Mouse (Mus musculus) stomach, embryonic 16.5 days (tissue): ENCODE results near the gene Dner. TPM values are rescaled to one million over a fixed set of nuclear protein-coding genes. Genes with fewer than 3 reads are reported as not detected.

Source experiments
- ATAC-seq: fragments of 200-750 bp; cut with Nextera tagmentation; 2 replicates; pipeline ENCODE4 v1.8.0; 2017; ENCODE audit warnings: moderate number of reproducible peaks, moderate TSS enrichment; ENCODE audit not compliant: insufficient read depth, low FRiP score
- H3K27ac ChIP-seq: fragments of 300-500 bp; sonication (generic); 2 replicates; pipeline ENCODE4 v1.5.1; 2014; ENCODE audit warnings: low read length
- H3K27me3 ChIP-seq: fragments of 300-500 bp; sonication (generic); 2 replicates; pipeline ENCODE4 v1.6.1; 2014; ENCODE audit warnings: low read length, control low read depth, mixed read lengths; ENCODE audit not compliant: control insufficient read depth, insufficient read depth
- H3K36me3 ChIP-seq: fragments of 300-500 bp; sonication (generic); 2 replicates; pipeline ENCODE4 v1.6.1; 2014; ENCODE audit warnings: low read length; ENCODE audit not compliant: control insufficient read depth, insufficient read depth
- H3K4me1 ChIP-seq: fragments of 300-500 bp; sonication (generic); 2 replicates; pipeline ENCODE4 v1.6.1; 2014; ENCODE audit warnings: low read length, control low read depth, mixed read lengths; ENCODE audit not compliant: control insufficient read depth, insufficient read depth
- H3K4me2 ChIP-seq: fragments of 300-500 bp; sonication (generic); 2 replicates; pipeline ENCODE4 v1.6.1; 2014; ENCODE audit warnings: low read depth, low read length, mixed read lengths
- H3K4me3 ChIP-seq: fragments of 300-500 bp; sonication (generic); replicated peaks from 2 replicates; pipeline ENCODE4 v1.5.1; 2014; ENCODE audit warnings: mild to moderate bottlenecking, low read length
- H3K9ac ChIP-seq: fragments of 300-500 bp; sonication (generic); 2 replicates; pipeline ENCODE4 v1.6.1; 2014; ENCODE audit warnings: low read length
- H3K9me3 ChIP-seq: fragments of 300-500 bp; sonication (generic); replicated peaks from 2 replicates; pipeline ENCODE4 v1.6.1; 2016; ENCODE audit warnings: low read length, control low read depth; ENCODE audit not compliant: control insufficient read depth
- WGBS: fragments of 180-500 bp; shearing (Covaris S2); extraction: QIAGEN DNeasy Blood & Tissue Kit; methylation state at CpG from one replicate; pipeline ENCODE4 v1.1.7; 2014; 5-methylcytosine and 5-hydroxymethylcytosine counted together
- polyA plus RNA-seq: library from polyadenylated mRNA; unstranded; fragments of >200 nt; fragmentation: Nextera tagmentation; extraction: Ambion mirVana; gene quantifications from 2 replicates; pipeline ENCODE4 v1.2.1, GENCODE M21; 2015

The Dner gene
- polyA plus RNA-seq, 1 experiment from 2014 or later, result 3.2 TPM

DNA sequence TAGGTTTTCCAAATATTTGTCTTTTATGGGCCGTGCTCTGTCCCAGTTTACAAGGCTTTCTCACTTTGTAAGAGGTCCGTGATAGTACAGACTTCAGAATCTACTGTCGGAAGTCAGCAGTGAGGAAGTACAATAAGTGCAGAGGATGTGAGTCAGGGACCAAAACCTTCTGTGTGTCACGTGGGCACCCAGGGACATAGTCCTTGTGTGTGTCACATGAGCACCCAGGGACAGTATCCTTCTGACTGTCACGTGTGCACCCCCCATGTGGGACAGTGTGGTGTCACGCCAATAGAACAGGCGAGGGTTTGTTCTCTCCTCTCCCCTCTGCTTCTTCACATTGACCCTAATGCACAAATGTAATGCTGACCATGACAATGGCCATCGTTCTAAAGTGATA lies 134.2 kb downstream of the Dner start:
- no peak for ATAC-seq

DNA sequence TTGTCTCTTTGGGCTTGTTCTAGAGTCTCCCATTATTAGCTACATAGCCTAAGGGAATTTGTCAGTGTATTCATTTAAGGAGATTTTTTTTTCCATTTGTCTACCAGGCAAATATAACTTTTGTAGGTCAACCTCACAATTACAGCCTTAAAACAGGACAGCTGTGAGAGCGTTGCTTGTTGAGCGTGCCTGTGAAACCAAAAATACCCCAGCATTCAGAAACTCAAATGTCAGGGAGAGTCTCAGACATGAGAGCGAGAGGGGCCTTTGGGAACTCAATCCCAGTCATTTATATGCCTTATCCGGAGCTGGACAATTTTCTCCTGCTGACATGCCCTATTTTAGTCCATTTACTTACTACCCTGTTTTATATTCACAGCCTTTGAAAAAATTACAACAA lies 134.6 kb downstream of the Dner start:
- no peak for ATAC-seq
- no peaks in the 10 kb centered on the region for H3K4me1 ChIP-seq
- H3K4me2 ChIP-seq, result no peak overlapping the region
- H3K27ac ChIP-seq, result no peak overlapping the region
- H3K9ac ChIP-seq, result no peak overlapping the region
- H3K4me3 ChIP-seq, result no peak overlapping the region
- no peaks in the 10 kb centered on the region for H3K36me3 ChIP-seq
- 75% methylated on average over 4 of the region's 4 CpGs for WGBS
- no peaks in the 10 kb centered on the region for H3K9me3 ChIP-seq
- H3K27me3 ChIP-seq, result no peaks in the 10 kb centered on the region

More for the DNA sequence above, 134.2 kb downstream of the Dner start:
- no peak overlapping the region for H3K27ac ChIP-seq
- H3K9ac ChIP-seq, result no peak overlapping the region
- H3K27me3 ChIP-seq, result no peaks in the 10 kb centered on the region
- H3K9me3 ChIP-seq, result no peaks in the 10 kb centered on the region
- no peak overlapping the region for H3K4me2 ChIP-seq
- H3K4me1 ChIP-seq, result no peaks in the 10 kb centered on the region
- H3K36me3 ChIP-seq, result no peaks in the 10 kb centered on the region
- H3K4me3 ChIP-seq, result no peak overlapping the region
- 58% methylated on average over 8 of the region's 8 CpGs for WGBS

DNA sequence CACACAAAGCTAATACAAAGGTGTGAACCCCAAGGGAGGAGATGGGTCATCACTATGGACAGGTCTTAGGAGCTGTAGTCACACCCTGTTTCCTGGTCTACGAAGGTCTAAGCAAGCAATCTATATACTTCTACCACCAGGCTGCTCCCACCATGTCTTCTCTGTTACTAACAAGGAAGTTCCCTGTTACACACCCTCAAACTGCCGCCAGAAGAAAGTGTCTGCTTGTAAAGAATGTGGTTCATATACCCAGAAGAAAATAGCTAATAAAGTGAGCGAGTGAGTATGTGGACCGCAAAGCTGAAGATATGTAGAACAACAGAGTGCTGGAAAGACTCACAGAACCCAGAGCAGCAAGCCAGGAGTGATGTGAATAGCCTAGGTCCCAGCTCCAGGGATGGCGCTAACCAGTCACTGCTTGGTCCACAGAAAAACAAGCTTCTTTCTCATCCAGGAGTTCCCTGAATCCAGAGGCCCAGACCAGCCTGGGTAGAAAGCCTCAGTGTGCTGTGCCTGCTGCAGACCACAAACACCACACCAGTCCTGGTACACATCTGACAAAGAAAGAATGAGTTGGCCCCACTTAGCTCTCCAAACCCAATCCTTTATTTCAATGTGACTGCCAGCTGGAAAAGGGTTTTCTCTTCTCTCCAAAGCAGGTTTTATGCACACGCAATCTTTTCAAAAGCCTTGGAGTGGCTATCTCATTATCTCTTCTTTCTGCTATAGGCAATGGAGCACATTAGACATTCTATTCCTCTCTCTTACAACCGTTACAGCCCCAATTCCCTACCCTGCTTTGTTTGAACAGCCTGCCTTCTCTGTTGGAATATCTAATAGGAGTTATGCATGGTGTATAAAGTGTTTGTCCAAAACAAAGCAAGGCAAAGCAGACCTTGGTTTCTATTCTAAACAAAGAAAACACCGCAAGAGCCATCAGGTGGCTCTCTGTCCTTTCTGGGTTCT lies 139.2 kb downstream of the Dner start:
- H3K4me2 ChIP-seq, result no peak overlapping the region
- no peak overlapping the region for H3K27ac ChIP-seq
- H3K4me3 ChIP-seq, result no peak overlapping the region
- H3K36me3 ChIP-seq, result no peaks in the 10 kb centered on the region
- H3K9ac ChIP-seq, result no peak overlapping the region
- no peaks in the 10 kb centered on the region for H3K4me1 ChIP-seq
- no peaks in the 10 kb centered on the region for H3K9me3 ChIP-seq
- WGBS, result 82% methylated on average over 8 of the region's 8 CpGs
- no peak for ATAC-seq
- H3K27me3 ChIP-seq, result no peaks in the 10 kb centered on the region

DNA sequence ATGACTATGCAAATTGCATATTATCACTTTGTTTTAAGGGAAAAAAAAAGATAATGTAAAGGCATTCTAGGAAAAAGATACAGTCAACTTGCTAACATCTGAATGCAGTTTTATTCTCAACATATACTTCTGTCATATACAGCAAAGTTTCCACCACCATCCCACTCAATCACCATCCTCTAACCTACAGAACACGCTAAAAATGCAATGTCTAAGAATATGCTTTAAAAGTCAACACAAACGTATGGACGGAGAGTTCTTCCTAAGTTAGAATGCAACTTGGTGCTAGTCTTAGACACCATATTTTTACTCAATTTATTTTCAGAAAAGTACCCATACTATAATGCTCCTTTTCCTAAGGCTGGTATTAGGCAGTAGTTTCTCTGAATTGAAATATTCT lies 144.0 kb downstream of the Dner start:
- Histone ChIP-seq H3K27ac (no peak overlapping the region), H3K4me2 (no peak overlapping the region), H3K36me3 (no peaks in the 10 kb centered on the region), H3K4me1 (no peaks in the 10 kb centered on the region), H3K9me3 (no peaks in the 10 kb centered on the region), H3K9ac (no peak overlapping the region), H3K4me3 (no peak overlapping the region), H3K27me3 (no peaks in the 10 kb centered on the region)
- no peak for ATAC-seq
- 90% methylated on average over 3 of the region's 3 CpGs for WGBS

DNA sequence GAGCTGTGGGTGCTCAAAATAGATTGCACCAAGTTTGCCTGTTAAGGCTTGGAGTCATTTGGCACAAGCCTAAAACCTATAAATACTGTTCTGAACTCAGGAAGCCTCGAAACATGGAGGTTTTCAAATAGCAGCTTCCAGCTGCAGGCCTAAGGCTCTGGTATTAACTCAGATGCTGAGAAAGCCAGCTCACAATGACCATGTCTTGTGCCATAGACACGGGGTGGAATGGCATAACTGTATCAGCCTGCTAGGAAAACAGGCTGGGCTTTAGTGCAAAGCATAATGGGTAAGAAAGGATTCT lies 146.0 kb downstream of the Dner start:
- H3K4me1 ChIP-seq, result no peaks in the 10 kb centered on the region
- no peak for ATAC-seq
- no peak overlapping the region for H3K27ac ChIP-seq
- no peaks in the 10 kb centered on the region for H3K27me3 ChIP-seq
- no peak overlapping the region for H3K4me2 ChIP-seq
- H3K36me3 ChIP-seq, result no peaks in the 10 kb centered on the region
- H3K9me3 ChIP-seq, result no peaks in the 10 kb centered on the region
- WGBS, result 62% methylated on average over 2 of the region's 2 CpGs
- no peak overlapping the region for H3K9ac ChIP-seq
- no peak overlapping the region for H3K4me3 ChIP-seq

DNA sequence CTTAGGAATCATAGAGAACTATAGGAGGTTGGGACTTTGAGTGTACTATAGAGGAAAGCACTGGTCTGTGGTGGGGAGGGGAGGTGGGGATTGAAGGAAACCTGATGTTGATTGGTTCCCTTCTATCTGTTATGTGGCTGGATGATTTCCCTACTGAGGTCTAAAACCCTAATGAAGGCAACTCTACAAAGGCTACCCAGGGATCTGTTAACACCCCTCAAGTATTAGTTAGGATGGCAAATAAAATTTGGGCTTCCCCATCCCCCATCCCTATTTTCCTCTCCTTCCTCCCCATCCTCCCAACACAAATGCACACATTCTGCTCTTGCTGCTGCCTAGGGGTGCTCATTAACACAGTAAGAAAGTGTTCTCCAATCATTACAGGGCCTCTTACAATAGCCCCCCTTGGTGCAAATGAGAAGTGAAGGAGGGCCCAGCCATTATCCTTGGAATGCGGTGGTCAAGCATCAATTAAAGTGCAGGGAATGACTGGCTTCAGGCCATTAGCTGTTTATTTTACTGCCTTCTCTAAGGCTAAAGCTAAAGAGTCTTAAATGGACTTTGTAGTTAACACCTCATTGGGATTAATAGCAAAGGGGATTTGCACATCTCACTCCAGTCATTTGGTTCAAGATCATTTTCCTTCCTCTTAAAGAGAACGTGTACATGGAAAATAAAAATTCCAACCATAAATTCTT lies 146.5 kb downstream of the Dner start:
- Histone ChIP-seq H3K4me3 (no peak overlapping the region), H3K4me2 (no peak overlapping the region), H3K36me3 (no peaks in the 10 kb centered on the region), H3K27ac (no peak overlapping the region), H3K27me3 (no peaks in the 10 kb centered on the region), H3K9ac (no peak overlapping the region), H3K9me3 (no peaks in the 10 kb centered on the region), H3K4me1 (no peaks in the 10 kb centered on the region)
- 15% methylated on average over 2 of the region's 2 CpGs for WGBS
- no peak for ATAC-seq

DNA sequence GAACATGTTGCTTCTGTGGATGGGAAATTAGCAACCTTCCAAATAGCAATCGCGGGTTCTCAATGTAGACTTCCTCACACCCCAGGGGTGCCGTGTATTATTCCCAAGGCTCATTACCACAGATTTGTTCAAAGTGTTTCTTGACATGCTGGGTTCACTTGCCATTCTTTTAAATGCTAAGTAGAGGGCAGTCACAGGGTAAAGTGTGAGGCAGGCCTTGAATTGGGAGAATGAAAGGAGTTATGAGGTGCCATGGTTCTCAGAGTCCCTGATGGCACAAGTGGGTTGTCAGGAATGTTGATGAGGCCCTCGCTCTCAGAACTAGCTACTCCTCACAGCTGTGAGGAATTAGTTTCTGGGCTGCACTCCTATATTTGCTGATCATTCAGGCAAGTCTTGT lies 160.0 kb downstream of the Dner start:
- no peaks in the 10 kb centered on the region for H3K4me1 ChIP-seq
- ATAC-seq, result no peak
- 64% methylated on average over 4 of the region's 4 CpGs for WGBS
- no peak overlapping the region for H3K27ac ChIP-seq
- no peaks in the 10 kb centered on the region for H3K9me3 ChIP-seq
- H3K4me2 ChIP-seq, result no peak overlapping the region
- no peak overlapping the region for H3K4me3 ChIP-seq
- H3K36me3 ChIP-seq, result no peaks in the 10 kb centered on the region
- H3K27me3 ChIP-seq, result no peaks in the 10 kb centered on the region
- no peak overlapping the region for H3K9ac ChIP-seq

DNA sequence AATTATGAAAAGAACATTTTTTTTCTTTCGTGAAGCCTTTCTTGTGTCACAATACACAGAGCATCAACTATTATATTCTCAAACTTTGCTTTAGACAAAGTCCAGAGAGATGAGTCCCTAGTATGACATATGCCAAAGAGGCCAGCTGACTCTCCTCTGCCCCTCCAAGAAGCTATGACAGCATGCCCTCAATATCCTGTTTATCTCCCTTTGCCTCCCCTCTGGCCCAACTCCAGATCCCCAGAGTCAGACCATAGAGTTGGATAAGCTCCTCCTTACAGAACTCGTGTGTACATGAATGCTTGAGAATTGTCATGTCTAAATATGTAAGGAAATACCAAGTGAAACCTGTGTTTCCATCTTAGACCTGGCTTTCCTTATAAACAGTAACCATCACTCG lies 170.5 kb downstream of the Dner start:
- ATAC-seq, result no peak
- 69% methylated on average over 3 of the region's 3 CpGs for WGBS

DNA sequence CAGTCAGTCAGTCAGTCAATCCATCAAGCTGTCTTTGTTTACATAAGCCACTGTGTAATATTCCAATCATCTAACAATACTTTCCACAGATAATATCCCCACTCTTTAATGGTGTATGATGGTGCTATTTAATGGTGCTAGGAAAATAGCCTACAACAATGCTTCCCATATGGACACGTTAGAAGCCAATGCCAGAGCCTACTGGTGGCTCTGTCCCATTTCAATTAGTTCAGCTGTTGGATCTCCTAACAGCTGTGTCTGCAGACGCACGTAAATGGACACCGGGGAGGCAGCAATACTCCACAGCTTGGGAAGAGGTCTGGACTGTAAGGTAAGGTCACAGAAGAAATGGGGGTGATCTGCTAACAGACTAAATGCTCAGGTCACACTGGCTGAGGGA lies 171.6 kb downstream of the Dner start:
- no peaks in the 10 kb centered on the region for H3K36me3 ChIP-seq
- H3K9ac ChIP-seq, result no peak overlapping the region
- no peak overlapping the region for H3K27ac ChIP-seq
- no peaks in the 10 kb centered on the region for H3K27me3 ChIP-seq
- no peaks in the 10 kb centered on the region for H3K9me3 ChIP-seq
- no peak for ATAC-seq
- H3K4me3 ChIP-seq, result no peak overlapping the region
- no peak overlapping the region for H3K4me2 ChIP-seq
- 66% methylated on average over 4 of the region's 4 CpGs for WGBS
- H3K4me1 ChIP-seq, result no peaks in the 10 kb centered on the region

More for the DNA sequence above, 170.5 kb downstream of the Dner start:
- H3K4me2 ChIP-seq, result no peak overlapping the region
- no peak overlapping the region for H3K4me3 ChIP-seq
- no peaks in the 10 kb centered on the region for H3K27me3 ChIP-seq
- no peak overlapping the region for H3K27ac ChIP-seq
- H3K9ac ChIP-seq, result no peak overlapping the region
- no peaks in the 10 kb centered on the region for H3K4me1 ChIP-seq
- H3K36me3 ChIP-seq, result no peaks in the 10 kb centered on the region
- no peaks in the 10 kb centered on the region for H3K9me3 ChIP-seq
